Mouse (Mus musculus) bone marrow macrophage, adult 2 months (primary cell): ENCODE results near the gene Uhmk1. TPM values are rescaled to one million over a fixed set of nuclear protein-coding genes. Genes with fewer than 3 reads are reported as not detected.
A peak's percentile ranks its signal among the peaks of the same experiment; 100 is the strongest.
"Not testable (repeated sequence)": the region's sequence is repeated elsewhere in the genome, so short reads cannot be mapped to it uniquely, and the experiment has no call there.

Experiments
- H3K27ac ChIP-seq: 2 replicates; pipeline ENCODE4 v1.5.1; 2012; ENCODE audit warnings: low read depth, low read length; ENCODE audit not compliant: insufficient read depth
- H3K4me1 ChIP-seq: 2 replicates; pipeline ENCODE4 v1.6.1; 2012; ENCODE audit warnings: low read length; ENCODE audit not compliant: control insufficient read depth, insufficient read depth
- H3K4me3 ChIP-seq: 2 replicates; pipeline ENCODE4 v1.5.1; 2012; ENCODE audit warnings: mild to moderate bottlenecking, low read length, moderate library complexity; ENCODE audit not compliant: insufficient read depth
- CTCF ChIP-seq: IDR thresholded peaks from 2 replicates; pipeline ENCODE4 v1.5.1; 2012; ENCODE audit warnings: low read depth, mild to moderate bottlenecking, low read length, moderate library complexity
- POLR2A ChIP-seq: IDR thresholded peaks from 2 replicates; pipeline ENCODE4 v1.6.1; 2012; ENCODE audit warnings: mild to moderate bottlenecking, low read depth, low read length, borderline replicate concordance
- polyA plus RNA-seq: library from polyadenylated mRNA; stranded (reverse); fragments of >200 nt; gene quantifications from 2 replicates; pipeline ENCODE4 v1.2.4, GENCODE M21; 2012; ENCODE audit not compliant: missing spikeins, insufficient read depth, insufficient read length

Gene Uhmk1
- polyA plus RNA-seq = 44.1 and 52.3 TPM in 2 replicates

DNA sequence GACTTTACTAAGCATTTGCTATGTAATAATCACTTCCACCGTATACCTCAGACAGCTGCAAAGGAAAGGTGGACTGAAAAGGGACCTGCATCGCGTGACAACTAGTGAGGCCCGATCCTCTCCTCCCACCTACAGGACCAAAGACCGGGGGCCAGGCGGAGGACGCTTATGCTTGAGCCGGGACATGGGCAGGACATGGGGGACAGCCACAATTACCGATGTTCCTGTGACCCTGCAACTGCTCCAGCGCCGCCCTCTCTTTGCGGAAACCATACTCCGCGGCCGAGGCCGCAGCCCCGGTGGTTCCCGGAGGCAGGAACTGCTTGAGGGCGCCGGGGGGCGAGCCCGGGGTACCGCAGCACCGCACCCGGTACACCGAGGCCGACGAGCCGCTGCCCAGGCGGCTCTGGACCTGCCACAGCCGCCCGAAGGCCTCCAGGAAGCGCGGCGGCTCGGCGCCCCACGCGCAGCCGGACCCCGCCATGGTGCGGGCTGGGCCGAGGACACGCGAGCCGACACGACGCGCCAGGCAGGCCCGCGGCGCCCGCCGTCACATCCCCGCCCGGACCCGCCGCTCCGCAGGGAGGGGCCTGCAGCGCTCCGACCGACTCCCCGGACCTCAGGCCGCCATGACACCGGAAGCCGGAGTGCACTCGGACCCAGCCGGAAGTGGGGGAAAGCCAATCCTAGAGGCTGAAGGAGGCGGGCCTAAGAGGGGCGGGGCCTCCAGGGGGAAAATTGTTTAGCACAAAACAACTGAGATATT, at the start of gene Uhmk1:
Gene Uhmk1 (minus strand): TSS at position 641 of the 766 bp plus-strand sequence.
- H3K4me3 ChIP-seq = peak within 1 kb of the TSS; percentile 77
- TF ChIP-seq CTCF (no peak), POLR2A (no peak)
- H3K27ac ChIP-seq = peak within 1 kb of the TSS; percentile 44
- peaks cover 5% of the 10 kb centered on the region for H3K4me1 ChIP-seq

DNA sequence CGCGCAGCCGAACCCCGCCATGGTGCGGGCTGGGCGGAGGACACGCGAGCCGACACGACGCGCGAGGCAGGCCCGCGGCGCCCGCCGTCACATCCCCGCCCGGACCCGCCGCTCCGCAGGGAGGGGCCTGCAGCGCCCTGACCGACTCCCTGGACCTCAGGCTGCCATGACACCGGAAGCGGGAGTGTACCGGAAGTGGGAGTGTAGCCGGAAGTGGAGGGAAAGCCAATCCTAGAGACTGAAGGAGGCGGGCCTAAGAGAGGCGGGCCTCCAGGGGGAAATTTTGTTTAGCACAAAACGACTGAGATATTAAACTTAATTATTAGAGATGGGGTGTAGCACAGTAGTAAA, 40.3 kb upstream of the Uhmk1 start:
- TF ChIP-seq POLR2A (no peak; the same call in 1 of the 2 replicates), CTCF (no peak)
- peak overlapping the region; percentile 24 for H3K27ac ChIP-seq
- H3K4me3 ChIP-seq = peak overlapping the region; percentile 77
- H3K4me1 ChIP-seq = 0 out of 2 replicates have a peak, but pooled peaks cover 2% of the 10 kb centered on the region

DNA sequence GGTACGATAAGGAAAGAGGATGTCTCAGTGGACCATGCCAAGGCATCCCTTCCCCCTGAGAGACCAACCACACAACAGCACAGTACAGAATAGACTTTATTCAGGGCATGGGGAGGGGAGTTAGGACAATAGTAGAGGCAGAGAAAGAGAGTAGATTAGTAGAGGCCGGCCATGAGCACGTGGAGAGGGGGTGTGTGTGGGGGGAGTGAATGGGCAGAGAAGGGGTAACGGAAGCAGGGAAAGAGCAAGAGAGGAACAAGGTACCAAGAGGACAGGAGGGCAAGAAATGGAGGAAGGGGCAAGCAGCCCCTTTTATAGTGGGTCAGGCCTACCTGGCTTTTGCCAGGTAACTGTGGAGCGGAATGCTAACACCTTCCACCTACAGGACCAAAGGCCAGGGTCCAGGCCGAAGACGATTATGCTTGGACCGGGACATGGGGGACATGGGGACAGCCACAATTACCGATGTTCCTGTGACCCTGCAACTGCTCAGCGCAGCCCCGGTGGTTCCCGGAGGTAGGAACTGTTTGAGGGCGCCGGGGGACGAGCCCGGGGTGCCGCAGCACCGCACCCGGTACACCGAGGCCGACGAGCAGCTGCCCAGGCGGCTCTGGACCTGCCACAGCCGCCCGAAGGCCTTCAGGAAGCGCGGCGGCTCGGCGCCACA, 39.8 kb upstream of the Uhmk1 start:
- Histone ChIP-seq H3K27ac (peak overlapping the region; percentile 24), H3K4me3 (peak overlapping the region; percentile 77), H3K4me1 (0 out of 2 replicates have a peak, but pooled peaks cover 2% of the 10 kb centered on the region)
- no peak for TF ChIP-seq POLR2A
- TF ChIP-seq CTCF = no peak

DNA sequence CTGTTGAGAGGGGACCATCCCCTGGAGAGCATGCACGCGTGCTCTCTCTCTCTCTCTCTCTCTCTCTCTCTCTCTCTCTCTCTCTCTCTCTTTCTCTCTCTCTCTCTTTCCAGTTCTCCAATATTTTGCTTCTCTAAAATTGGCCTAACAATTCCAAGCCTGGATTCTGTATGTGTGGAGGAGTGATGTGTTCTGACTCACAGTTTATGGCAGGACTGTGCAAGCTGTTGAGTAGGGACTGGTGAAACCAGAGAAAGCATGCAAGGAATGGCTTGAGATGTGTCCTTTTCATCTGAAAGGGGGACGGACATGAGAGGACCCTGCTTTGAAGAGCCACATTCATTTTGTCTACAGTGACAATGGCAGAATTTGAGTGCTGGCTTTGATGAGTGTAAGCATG, 29.8 kb upstream of the Uhmk1 start:
- H3K4me3 ChIP-seq = no peak overlapping the region
- H3K4me1 ChIP-seq = no peaks in the 10 kb centered on the region; the same call in 1 of the 2 replicates
- no peak for TF ChIP-seq POLR2A
- no peak overlapping the region for H3K27ac ChIP-seq

DNA sequence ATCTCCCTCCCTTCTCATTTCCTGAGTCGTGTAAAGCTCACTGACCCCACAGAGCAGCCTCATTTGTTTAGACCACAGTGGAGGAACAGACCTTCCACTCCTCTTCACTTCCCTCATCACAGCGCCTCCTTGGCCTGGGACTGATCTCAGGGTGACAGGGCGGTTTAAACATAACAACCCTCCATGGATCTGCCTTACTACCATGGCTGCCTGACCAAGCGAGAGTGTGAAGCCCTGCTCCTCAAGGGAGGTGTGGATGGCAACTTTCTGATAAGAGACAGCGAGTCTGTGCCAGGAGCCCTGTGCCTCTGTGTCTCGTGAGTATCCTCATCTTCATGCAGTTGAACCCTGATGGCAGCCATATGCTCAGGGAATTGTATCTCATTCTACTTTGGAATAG, 17.5 kb upstream of the Uhmk1 start, which contains the start of gene Sh2d1b2:
Gene Sh2d1b2 (plus strand): TSS at position 62 of the 400 bp plus-strand sequence.
- not testable (repeated sequence) for H3K4me1 ChIP-seq, H3K4me3 ChIP-seq

DNA sequence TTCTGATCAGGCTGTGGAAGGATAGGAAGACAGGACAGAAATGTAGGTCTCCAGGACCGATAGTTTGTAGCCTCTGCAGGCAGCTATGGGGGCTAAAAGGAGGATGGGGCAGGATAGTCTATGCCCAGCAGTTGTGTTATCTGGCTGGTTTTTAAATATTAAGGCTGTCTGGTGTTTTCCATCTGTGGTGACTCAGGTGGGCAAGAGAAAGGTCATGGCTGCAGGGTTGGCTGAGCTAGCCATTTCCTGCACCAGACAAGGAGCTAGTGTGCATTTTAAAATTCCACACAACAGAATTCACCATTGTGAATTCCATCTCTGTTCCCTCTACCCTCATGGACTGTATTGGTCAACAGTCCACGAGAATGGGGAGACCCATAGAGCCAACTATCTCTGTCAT, 8.1 kb upstream of the Uhmk1 start:
- Histone ChIP-seq H3K4me3 (no peak overlapping the region), H3K4me1 (no peaks in the 10 kb centered on the region), H3K27ac (no peak overlapping the region)
- TF ChIP-seq POLR2A (no peak), CTCF (no peak)

More for the DNA sequence above, 17.5 kb upstream of the Uhmk1 start, which contains the start of gene Sh2d1b2:
- not testable (repeated sequence) for H3K27ac ChIP-seq

DNA sequence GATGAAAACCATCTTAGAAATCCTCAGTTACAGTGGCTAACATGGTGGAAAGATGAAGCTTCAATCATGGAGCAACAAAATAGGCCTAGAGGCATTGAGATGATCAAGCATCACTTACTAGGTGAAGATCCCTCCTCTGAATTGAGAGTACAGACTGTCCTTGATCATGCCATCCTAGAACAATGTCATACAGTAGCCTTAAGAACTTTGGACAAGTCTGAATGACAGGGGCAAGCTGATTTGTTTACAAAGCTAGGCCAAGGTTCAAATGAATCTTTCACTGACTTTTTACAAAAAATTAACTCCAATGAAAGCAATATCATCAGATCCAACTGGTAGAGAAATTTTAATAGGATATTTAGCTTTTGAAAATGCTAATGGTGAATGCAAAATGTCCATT, 5.2 kb upstream of the Uhmk1 start:
- TF ChIP-seq CTCF = no peak
- no peak for TF ChIP-seq POLR2A
- Histone ChIP-seq H3K4me1 (no peaks in the 10 kb centered on the region), H3K27ac (no peak overlapping the region), H3K4me3 (no peak overlapping the region)

DNA sequence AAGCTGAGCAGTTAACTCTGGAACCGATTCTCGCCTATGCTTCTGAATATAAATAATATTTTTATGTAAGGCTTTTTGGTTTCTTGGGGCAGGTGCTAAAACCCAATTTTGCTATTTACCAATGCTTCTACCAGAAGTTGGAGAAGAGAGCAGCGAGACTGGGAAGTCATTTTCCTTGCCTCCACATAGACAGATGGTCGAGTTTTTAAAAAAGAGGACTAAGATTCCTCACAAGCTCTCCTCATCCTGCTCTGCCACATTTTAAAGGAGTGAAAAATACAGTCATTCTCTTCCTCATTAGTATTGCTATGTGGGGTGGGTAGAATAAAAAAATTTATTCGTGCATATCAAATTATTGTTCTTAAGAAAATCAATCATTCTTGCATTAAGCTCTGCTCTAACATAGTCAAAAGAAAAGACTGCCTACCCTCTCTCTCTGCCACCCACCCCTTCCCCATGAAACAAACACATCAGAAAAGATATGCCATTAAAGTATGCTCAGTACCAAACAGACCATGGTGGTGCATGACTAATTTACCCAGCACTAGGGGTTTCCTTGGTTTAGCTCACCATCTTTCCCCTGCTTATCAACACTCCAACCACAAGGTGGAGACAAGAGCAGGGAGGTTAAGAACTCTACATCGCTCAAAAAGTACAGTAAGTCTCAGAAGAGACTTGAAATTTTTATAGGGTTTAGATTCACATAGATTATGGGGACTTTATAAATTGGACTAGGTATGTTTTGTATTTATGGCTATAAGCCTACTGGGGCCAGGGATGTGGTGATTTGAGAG, 3.1 kb upstream of the Uhmk1 start:
- Histone ChIP-seq H3K4me1 (peaks cover 3% of the 10 kb centered on the region), H3K27ac (no peak overlapping the region), H3K4me3 (no peak overlapping the region)
- TF ChIP-seq POLR2A (no peak), CTCF (no peak)

DNA sequence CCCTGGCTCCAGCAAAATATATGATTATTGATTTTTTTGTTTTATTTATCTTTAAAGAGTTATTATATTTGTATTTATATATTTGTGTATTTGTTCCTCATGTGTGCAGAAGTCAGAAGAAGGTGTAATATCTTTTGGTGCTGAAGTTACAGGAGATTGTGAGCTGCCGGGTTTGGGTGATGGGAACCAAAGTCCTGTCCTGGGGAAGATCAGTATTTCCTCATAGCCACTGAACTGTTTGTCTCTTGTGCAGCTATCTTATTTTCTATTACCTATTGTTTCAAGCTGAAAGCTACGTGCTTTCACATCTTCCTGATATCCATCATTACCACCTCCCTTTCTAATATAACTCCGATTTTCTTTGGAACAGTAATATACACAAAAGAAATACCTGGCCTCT, 393 bp upstream of the Uhmk1 start:
- no peak overlapping the region for H3K27ac ChIP-seq
- no peak for TF ChIP-seq POLR2A
- TF ChIP-seq CTCF = no peak
- peak overlapping the region; percentile 77; the same call in 1 of the 2 replicates for H3K4me3 ChIP-seq
- H3K4me1 ChIP-seq = peaks cover 5% of the 10 kb centered on the region

DNA sequence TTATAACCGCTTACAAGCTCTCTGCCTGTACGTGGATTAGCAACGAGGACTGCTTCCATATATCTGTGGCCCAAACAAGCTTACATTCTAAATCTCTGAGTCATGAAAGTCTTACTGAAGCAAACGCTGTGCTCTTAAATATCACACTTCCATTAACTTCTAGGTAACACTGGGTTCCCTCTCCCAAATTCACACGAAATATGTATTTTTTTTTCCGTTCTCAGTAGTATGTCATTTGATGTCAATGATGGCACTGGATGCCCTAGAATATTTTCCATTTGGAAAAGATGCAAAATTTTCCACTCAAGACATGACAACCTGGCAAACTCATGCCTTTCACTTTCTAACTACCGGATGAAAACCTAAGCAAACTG, 827 bp downstream of the Uhmk1 start:
- Histone ChIP-seq H3K27ac (peak overlapping the region; percentile 44; the same call in 1 of the 2 replicates), H3K4me3 (peak overlapping the region; percentile 77), H3K4me1 (peaks cover 7% of the 10 kb centered on the region)
- TF ChIP-seq CTCF = no peak
- TF ChIP-seq POLR2A = no peak
